Mouse (Mus musculus) MEL (cell line): ENCODE measurements at regions not wholly inside any gene's neighbourhood (a gene's known extent, or its start where the extent isn't known, plus 50 kb on each side); places are given as distances from the start of the nearest gene placed in this dataset.

Source experiments
- DNase-seq: peaks from one replicate; pipeline ENCODE4 v3.0.0; 2011; ENCODE audit warnings: low read depth, low spot score
- H3K27ac ChIP-seq: 2 replicates; pipeline ENCODE4 v1.5.1; 2012; ENCODE audit warnings: low read depth, mild to moderate bottlenecking, control low read depth, low read length, moderate library complexity; ENCODE audit not compliant: control insufficient read depth
- H3K27me3 ChIP-seq, 2 experiments: fragments of 150-350 bp in 1 of 2; sonication (generic) in 1 of 2; 2 replicates each; pipeline ENCODE4 v1.6.1; 2012; ENCODE audit warnings: low read length in 2 of 2, mild to moderate bottlenecking in 2 of 2, improper control_type of control experiment in 1 of 2, moderate library complexity in 1 of 2; ENCODE audit not compliant: insufficient read depth in 2 of 2, control insufficient read depth in 1 of 2
- H3K36me3 ChIP-seq, 2 experiments: 2 replicates each; pipeline ENCODE4 v1.6.1; 2012 to 2014; ENCODE audit warnings: low read length in 2 of 2, improper control_type of control experiment in 1 of 2, inconsistent platforms in 1 of 2, mild to moderate bottlenecking in 1 of 2; ENCODE audit not compliant: insufficient read depth in 2 of 2, control insufficient read depth in 1 of 2
- H3K4me1 ChIP-seq, 2 experiments: fragments of 150-350 bp in 1 of 2; sonication (generic) in 1 of 2; 2 replicates each; pipeline ENCODE4 v1.6.1; 2012; ENCODE audit warnings: low read length in 2 of 2, improper control_type of control experiment in 1 of 2, mild to moderate bottlenecking in 1 of 2; ENCODE audit not compliant: insufficient read depth in 2 of 2, control insufficient read depth in 1 of 2
- H3K4me3 ChIP-seq, 2 experiments: fragments of 150-350 bp in 1 of 2; sonication (generic) in 1 of 2; 2 replicates each; pipeline ENCODE4 v1.5.1; 2012; ENCODE audit warnings: low read depth in 2 of 2, low read length in 2 of 2, mild to moderate bottlenecking in 2 of 2, moderate library complexity in 2 of 2, control low read depth in 1 of 2, improper control_type of control experiment in 1 of 2; ENCODE audit not compliant: control insufficient read depth in 1 of 2, insufficient read depth in 1 of 2
- H3K79me2 ChIP-seq: 2 replicates; pipeline ENCODE4 v1.6.1; 2012; ENCODE audit warnings: mild to moderate bottlenecking, low read length, moderate library complexity; ENCODE audit not compliant: control insufficient read depth, poor library complexity, insufficient read depth
- H3K9ac ChIP-seq: 2 replicates; pipeline ENCODE4 v1.6.1; 2012; ENCODE audit warnings: low read depth, mild to moderate bottlenecking, control low read depth, low read length, moderate library complexity; ENCODE audit not compliant: control insufficient read depth, poor library complexity, severe bottlenecking
- H3K9me3 ChIP-seq: fragments of 150-350 bp; sonication (generic); replicated peaks from 2 replicates; pipeline ENCODE4 v1.6.1; 2012; ENCODE audit warnings: mild to moderate bottlenecking, low read length, improper control_type of control experiment, moderate library complexity; ENCODE audit not compliant: insufficient read depth
- BHLHE40 ChIP-seq: IDR thresholded peaks from 2 replicates; pipeline ENCODE4 v1.6.1; 2012; ENCODE audit warnings: low read depth, mild to moderate bottlenecking, inconsistent platforms, low read length, improper control_type of control experiment, borderline replicate concordance
- CTCF ChIP-seq, 3 experiments: IDR thresholded peaks in 2 of 3; conservative IDR thresholded peaks in 1 of 3; 2 replicates each; pipeline ENCODE4 v1.5.1; 2011 to 2012; ENCODE audit warnings: low read length in 3 of 3, low read depth in 2 of 3, mild to moderate bottlenecking in 2 of 3, improper control_type of control experiment in 1 of 3, inconsistent platforms in 1 of 3, mixed read lengths in 1 of 3, moderate library complexity in 1 of 3; ENCODE audit not compliant: control insufficient read depth in 1 of 3, insufficient read depth in 1 of 3, poor library complexity in 1 of 3, severe bottlenecking in 1 of 3
- ELF1 ChIP-seq: IDR thresholded peaks from 2 replicates; pipeline ENCODE4 v1.6.1; 2014; ENCODE audit warnings: low read depth, mild to moderate bottlenecking, inconsistent platforms, low read length, improper control_type of control experiment, moderate library complexity
- EP300 ChIP-seq, 2 experiments: IDR thresholded peaks; 2 replicates each; pipeline ENCODE4 v1.6.1; 2011; ENCODE audit warnings: improper control_type of control experiment in 2 of 2, low read length in 2 of 2, low read depth in 1 of 2, mild to moderate bottlenecking in 1 of 2
- ETS1 ChIP-seq: IDR thresholded peaks from 2 replicates; pipeline ENCODE4 v1.6.1; 2012; ENCODE audit warnings: low read depth, mild to moderate bottlenecking, inconsistent platforms, low read length, improper control_type of control experiment, moderate library complexity
- GABPA ChIP-seq: IDR thresholded peaks from 2 replicates; pipeline ENCODE4 v1.6.1; 2012; ENCODE audit warnings: low read depth, mild to moderate bottlenecking, inconsistent platforms, low read length, improper control_type of control experiment, moderate library complexity
- HCFC1 ChIP-seq: IDR thresholded peaks from 2 replicates; pipeline ENCODE4 v1.6.1; 2012; ENCODE audit warnings: low read depth, mild to moderate bottlenecking, inconsistent platforms, low read length, improper control_type of control experiment, moderate library complexity
- KAT2A ChIP-seq: conservative IDR thresholded peaks from 2 replicates; pipeline ENCODE4 v1.6.1; 2012; ENCODE audit warnings: low read depth, low read length, improper control_type of control experiment, inconsistent platforms
- MAZ ChIP-seq: IDR thresholded peaks from 2 replicates; pipeline ENCODE4 v1.6.1; 2012; ENCODE audit warnings: low read depth, mild to moderate bottlenecking, inconsistent platforms, low read length, improper control_type of control experiment
- MEF2A ChIP-seq: IDR thresholded peaks from 2 replicates; pipeline ENCODE4 v1.6.1; 2014; ENCODE audit warnings: low read depth, mild to moderate bottlenecking, inconsistent platforms, low read length, improper control_type of control experiment; ENCODE audit not compliant: poor library complexity, insufficient replicate concordance, severe bottlenecking; ENCODE audit errors: extremely low read depth
- MXI1 ChIP-seq: IDR thresholded peaks from 2 replicates; pipeline ENCODE4 v1.6.1; 2011; ENCODE audit warnings: mild to moderate bottlenecking, low read depth, low read length, improper control_type of control experiment
- MYB ChIP-seq: IDR thresholded peaks from 2 replicates; pipeline ENCODE4 v1.6.1; 2011; ENCODE audit warnings: mild to moderate bottlenecking, low read depth, low read length, improper control_type of control experiment
- NELFE ChIP-seq: IDR thresholded peaks from 2 replicates; pipeline ENCODE4 v1.6.1; 2011; ENCODE audit warnings: low read depth, low read length, improper control_type of control experiment
- POLR2A ChIP-seq, 2 experiments: IDR thresholded peaks; 2 replicates each; pipeline ENCODE4 v1.6.1; 2011 to 2012; ENCODE audit warnings: low read length in 2 of 2, mild to moderate bottlenecking in 2 of 2, control low read depth in 1 of 2, improper control_type of control experiment in 1 of 2, low read depth in 1 of 2, moderate library complexity in 1 of 2; ENCODE audit not compliant: control insufficient read depth in 1 of 2, insufficient read depth in 1 of 2, poor library complexity in 1 of 2
- RAD21 ChIP-seq: IDR thresholded peaks from 2 replicates; pipeline ENCODE4 v1.6.1; 2011; ENCODE audit warnings: mild to moderate bottlenecking, low read depth, low read length, improper control_type of control experiment
- RCOR1 ChIP-seq: IDR thresholded peaks from 2 replicates; pipeline ENCODE4 v1.6.1; 2012; ENCODE audit warnings: low read depth, mild to moderate bottlenecking, inconsistent platforms, low read length, improper control_type of control experiment
- SIN3A ChIP-seq: IDR thresholded peaks from 2 replicates; pipeline ENCODE4 v1.6.1; 2012; ENCODE audit warnings: low read length, improper control_type of control experiment, inconsistent platforms
- SMC3 ChIP-seq: IDR thresholded peaks from 2 replicates; pipeline ENCODE4 v1.6.1; 2011; ENCODE audit warnings: low read depth, low read length, improper control_type of control experiment
- TAL1 ChIP-seq: IDR thresholded peaks from 2 replicates; pipeline ENCODE4 v1.6.1; 2012; ENCODE audit warnings: mild to moderate bottlenecking, inconsistent platforms, low read length, moderate library complexity, mixed read lengths
- TBP ChIP-seq: IDR thresholded peaks from 2 replicates; pipeline ENCODE4 v1.8.0; 2011; ENCODE audit warnings: low read depth, low read length, improper control_type of control experiment
- UBTF ChIP-seq: IDR thresholded peaks from 2 replicates; pipeline ENCODE4 v1.6.1; 2012; ENCODE audit warnings: low read depth, mild to moderate bottlenecking, inconsistent platforms, low read length, improper control_type of control experiment, moderate library complexity, borderline replicate concordance; ENCODE audit not compliant: insufficient read depth
- USF2 ChIP-seq, 2 experiments: IDR thresholded peaks; 2 replicates each; pipeline ENCODE4 v1.6.1; 2011 to 2012; ENCODE audit warnings: improper control_type of control experiment in 2 of 2, low read length in 2 of 2, borderline replicate concordance in 1 of 2, inconsistent platforms in 1 of 2, low read depth in 1 of 2, mild to moderate bottlenecking in 1 of 2; ENCODE audit not compliant: insufficient read depth in 1 of 2
- ZC3H11A ChIP-seq: IDR thresholded peaks from 2 replicates; pipeline ENCODE4 v1.6.1; 2012; ENCODE audit warnings: low read depth, mild to moderate bottlenecking, inconsistent platforms, low read length, improper control_type of control experiment
- ZMIZ1 ChIP-seq: IDR thresholded peaks from 2 replicates; pipeline ENCODE4 v1.6.1; 2012; ENCODE audit warnings: low read depth, mild to moderate bottlenecking, inconsistent platforms, low read length, improper control_type of control experiment, moderate library complexity

DNA sequence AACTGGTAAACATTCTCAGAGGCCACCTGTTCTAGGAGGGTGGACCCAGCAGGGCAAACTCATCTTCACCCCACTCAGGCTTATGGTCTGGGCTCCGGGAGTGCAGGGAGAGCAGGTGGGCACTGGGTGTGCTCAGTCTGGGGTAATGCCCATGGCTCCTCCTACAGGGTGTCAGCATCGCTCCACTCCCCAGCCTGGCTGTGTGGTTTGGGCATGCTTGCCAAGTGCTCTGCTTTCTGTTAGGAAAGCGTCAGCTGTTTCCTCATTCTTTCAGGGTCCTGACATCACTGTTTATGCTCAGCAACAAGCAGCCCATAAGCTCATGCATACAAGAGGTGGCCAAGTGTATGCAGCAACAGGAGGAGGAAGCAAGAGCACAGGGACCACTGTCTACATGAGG, 57.7 kb upstream of the Jdp2 start:
- Histone ChIP-seq H3K4me3 (no peak overlapping the region), H3K4me1 (peaks cover 2 to 13% of the 10 kb centered on the region in 2 experiments; a peak in 3 of 4 replicates), H3K79me2 (no peaks in the 10 kb centered on the region), H3K9ac (no peak overlapping the region), H3K27me3 (peaks cover 3 to 6% of the 10 kb centered on the region in 2 experiments; a peak in 3 of 4 replicates), H3K36me3 (no peaks in the 10 kb centered on the region; a peak in 1 of 4 replicates), H3K27ac (no peak overlapping the region), H3K9me3 (no peaks in the 10 kb centered on the region)
- TF ChIP-seq ETS1 (peak; percentile 99), SIN3A (peak; percentile 51; the same call in 1 of the 2 replicates), BHLHE40 (no peak), NELFE (no peak), EP300 (IDR thresholded peaks at IDR 0.05; ENCODE audit: low read depth in 1 of 2, low read length in 2 of 2) (peak in 1 of 2 experiments; percentile 32; a peak in 1 of 4 replicates), ELF1 (no peak)
- DNase-seq: peak; percentile 64

DNA sequence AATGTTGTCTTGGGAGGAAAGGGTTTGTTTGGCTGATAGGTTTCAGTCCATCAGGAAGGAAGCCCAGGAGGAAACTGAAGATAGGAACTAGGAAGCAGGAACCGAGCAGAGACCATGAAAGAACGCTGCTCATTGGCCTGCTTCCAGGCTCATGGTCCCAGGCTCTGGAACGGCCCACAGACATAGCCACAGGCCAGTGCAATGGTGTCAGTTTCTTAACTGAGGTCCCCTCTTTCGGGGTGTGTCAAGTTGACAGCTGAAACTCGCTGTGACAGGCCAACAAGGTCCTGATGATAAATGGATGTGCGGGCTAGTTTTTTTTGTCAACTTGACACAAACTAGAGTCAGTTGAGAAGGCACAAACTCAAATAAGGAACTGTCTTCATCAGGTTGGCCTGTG, 55.9 kb upstream of the Jdp2 start:
- Histone ChIP-seq H3K4me1 (peaks cover 2 to 13% of the 10 kb centered on the region in 2 experiments; a peak in 3 of 4 replicates), H3K9ac (no peak overlapping the region)
- TF ChIP-seq TAL1 (no peak), SIN3A (no peak), SMC3 (no peak), KAT2A (no peak), CTCF (IDR thresholded peaks at IDR 0.05 in 2 of 3, conservative IDR thresholded peaks at IDR 0.05 in 1 of 3; ENCODE audit: control insufficient read depth in 1 of 3, insufficient read depth in 1 of 3, low read depth in 2 of 3, low read length in 3 of 3, poor library complexity in 1 of 3, severe bottlenecking in 1 of 3) (no peak), BHLHE40 (no peak), MEF2A (no peak)
- TF ChIP-seq, all 39 proteins: peak for 0
- DNase-seq: peak; percentile 6
- no peak overlapping the region for H3K27ac ChIP-seq
- no peak overlapping the region for H3K4me3 ChIP-seq
- H3K9me3 ChIP-seq: no peaks in the 10 kb centered on the region
- no peaks in the 10 kb centered on the region for H3K79me2 ChIP-seq
- H3K36me3 ChIP-seq: no peaks in the 10 kb centered on the region; a peak in 1 of 4 replicates
- H3K27me3 ChIP-seq: peaks cover 3 to 6% of the 10 kb centered on the region in 2 experiments; a peak in 3 of 4 replicates

DNA sequence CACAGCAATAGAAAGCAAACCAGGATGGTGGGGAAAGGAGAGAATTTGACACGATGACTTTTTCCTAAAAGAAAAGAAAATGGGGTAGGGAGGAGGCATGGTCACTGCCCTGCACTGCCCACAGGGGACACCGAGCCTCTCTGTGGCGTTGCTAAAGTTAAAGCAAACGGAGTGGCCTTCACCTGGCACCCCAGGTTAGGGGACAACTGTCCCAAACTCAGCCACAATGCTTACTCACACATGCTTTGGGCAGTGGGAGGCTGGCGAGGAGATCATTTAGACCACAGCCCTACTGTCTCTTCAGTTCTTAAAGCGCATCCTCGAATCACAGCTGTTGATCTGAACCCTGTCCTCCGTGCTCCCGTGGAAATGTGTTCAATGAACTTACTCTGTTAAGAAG, 55.3 kb upstream of the Jdp2 start:
- no peak for TF ChIP-seq RCOR1
- no peak for TF ChIP-seq CTCF (IDR thresholded peaks at IDR 0.05 in 2 of 3, conservative IDR thresholded peaks at IDR 0.05 in 1 of 3; ENCODE audit: control insufficient read depth in 1 of 3, insufficient read depth in 1 of 3, low read depth in 2 of 3, low read length in 3 of 3, poor library complexity in 1 of 3, severe bottlenecking in 1 of 3)
- no peak for TF ChIP-seq USF2 (IDR thresholded peaks at IDR 0.05; ENCODE audit: borderline replicate concordance in 1 of 2, insufficient read depth in 1 of 2, low read depth in 1 of 2, low read length in 2 of 2)
- no peak for TF ChIP-seq MAZ
- no peak for TF ChIP-seq RAD21
- no peak for TF ChIP-seq POLR2A (IDR thresholded peaks at IDR 0.05; ENCODE audit: control insufficient read depth in 1 of 2, insufficient read depth in 1 of 2, low read depth in 1 of 2, low read length in 2 of 2, poor library complexity in 1 of 2)
- no peak for TF ChIP-seq ZC3H11A
- no peak for TF ChIP-seq TBP
- no peak for TF ChIP-seq GABPA
- no peak for TF ChIP-seq MXI1
- no peak for TF ChIP-seq ZMIZ1
- no peak for TF ChIP-seq MYB
- TF ChIP-seq SMC3: no peak
- TF ChIP-seq HCFC1: no peak
- no peak for TF ChIP-seq BHLHE40
- no peak for TF ChIP-seq UBTF
- Histone ChIP-seq H3K27me3 (peaks cover 3 to 6% of the 10 kb centered on the region in 2 experiments; a peak in 3 of 4 replicates), H3K9ac (no peak overlapping the region), H3K4me3 (no peak overlapping the region), H3K27ac (no peak overlapping the region), H3K9me3 (no peaks in the 10 kb centered on the region), H3K79me2 (no peaks in the 10 kb centered on the region), H3K36me3 (no peaks in the 10 kb centered on the region; a peak in 1 of 4 replicates), H3K4me1 (peaks cover 2 to 13% of the 10 kb centered on the region in 2 experiments; a peak in 3 of 4 replicates)
- no peak for DNase-seq
